Mouse (Mus musculus): ENCODE results near the gene Ddx3x. TPM values are rescaled to one million over a fixed set of nuclear protein-coding genes. Genes with fewer than 3 reads are reported as not detected.
A peak's percentile ranks its signal among the peaks of the same experiment; 100 is the strongest.
"Not testable (repeated sequence)": the region's sequence is repeated elsewhere in the genome, so short reads cannot be mapped to it uniquely, and the experiment has no call there.

Ddx3x gene
- polyA plus RNA-seq (2011; ENCODE audit: insufficient read depth, insufficient read length, low replicate concordance, missing spikeins), result 40.6 and 96.2 TPM in 2 replicates

DNA sequence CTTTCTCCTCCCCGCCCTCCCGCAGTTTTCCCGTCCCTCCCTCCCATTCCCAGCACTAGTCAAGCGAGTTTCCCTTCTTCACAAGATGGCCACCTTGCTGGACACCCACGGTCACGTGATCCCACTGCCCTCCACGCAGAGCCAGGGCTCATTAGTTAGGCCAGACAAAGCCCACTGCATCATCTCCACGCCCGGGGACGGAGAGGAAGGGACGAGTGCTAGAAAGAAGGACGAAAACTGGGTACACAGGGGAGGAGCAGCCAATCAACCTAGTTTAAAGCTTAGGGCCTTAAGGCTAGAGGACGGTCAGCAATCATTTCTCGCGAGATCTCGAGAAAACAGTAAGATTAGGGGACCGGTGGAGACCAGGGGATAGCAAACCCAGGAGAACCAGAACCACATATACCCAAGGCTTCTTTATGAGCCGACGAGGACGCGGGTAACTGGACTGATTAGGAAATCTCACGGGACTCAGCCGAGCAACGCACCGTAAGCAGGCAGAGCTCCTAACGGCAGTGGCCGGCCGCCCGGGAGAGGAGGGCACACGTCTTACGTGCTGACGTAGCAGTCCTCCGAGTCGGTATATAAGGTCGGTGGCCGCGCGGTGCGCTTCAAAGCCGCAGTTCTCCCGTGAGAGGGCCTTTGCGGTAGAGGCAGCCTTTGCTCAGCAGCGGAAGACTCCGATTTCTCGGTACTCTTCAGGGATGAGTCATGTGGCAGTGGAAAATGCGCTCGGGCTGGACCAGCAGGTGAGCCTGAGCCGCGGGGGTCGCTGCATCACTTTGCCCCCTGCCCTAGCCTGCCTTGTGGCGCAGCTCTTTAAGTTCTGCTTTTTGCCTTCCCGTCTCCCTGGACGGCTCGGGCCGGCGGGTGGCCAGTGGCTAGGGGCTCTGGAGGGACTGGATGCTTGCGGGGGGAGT, at the start of gene Ddx3x:
Ddx3x (plus strand) TSS at position 562 of the 920 bp plus-strand sequence.
- Histone ChIP-seq H3K27ac (ENCODE audit: control insufficient read depth, insufficient read depth, low read depth, low read length, poor library complexity) (peak within 1 kb of the TSS; percentile 96), H3K4me1 (ENCODE audit: control insufficient read depth, insufficient read depth, low read length) (no peaks in the 10 kb centered on the region; the same call in 1 of the 2 replicates), H3K4me3 (replicated peaks; ENCODE audit: control insufficient read depth, low read depth, low read length) (peak within 1 kb of the TSS; percentile 95)
- under 1% methylated on average over 56 of the region's 57 CpGs for WGBS
- TF ChIP-seq POLR2A (IDR thresholded peaks at IDR 0.05; ENCODE audit: borderline replicate concordance, control insufficient read depth, low read depth, low read length) (peak; percentile 99), CTCF (IDR thresholded peaks at IDR 0.05; ENCODE audit: control insufficient read depth, insufficient read depth, low read length) (0 out of 2 replicates have a peak, but pooled peaks have one; percentile 5)

DNA sequence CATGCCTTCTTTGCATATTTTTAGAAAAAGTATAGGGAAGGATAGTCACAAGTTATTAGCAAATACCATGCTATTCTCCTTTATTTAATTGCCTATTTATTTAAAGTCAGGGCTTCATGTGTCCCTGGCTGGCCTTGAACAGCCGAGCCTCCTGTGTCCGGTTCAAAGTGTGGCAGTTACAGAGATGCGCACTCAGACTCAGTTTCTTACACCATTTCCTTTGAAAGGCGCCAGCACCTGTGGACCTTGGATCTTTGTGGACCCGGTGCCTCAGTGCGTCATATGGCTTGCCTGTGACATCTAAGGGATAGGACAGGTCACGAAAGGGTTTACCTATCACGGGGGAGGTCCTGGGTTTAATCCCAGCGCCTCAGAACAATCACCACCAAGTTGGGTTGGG, 49.5 kb upstream of the Ddx3x start:
- H3K4me3 ChIP-seq (replicated peaks; ENCODE audit: control insufficient read depth, low read depth, low read length), result no peak overlapping the region
- H3K27ac ChIP-seq (ENCODE audit: control insufficient read depth, insufficient read depth, low read depth, low read length, poor library complexity), result no peak overlapping the region
- 69% methylated on average over 9 of the region's 9 CpGs for WGBS

DNA sequence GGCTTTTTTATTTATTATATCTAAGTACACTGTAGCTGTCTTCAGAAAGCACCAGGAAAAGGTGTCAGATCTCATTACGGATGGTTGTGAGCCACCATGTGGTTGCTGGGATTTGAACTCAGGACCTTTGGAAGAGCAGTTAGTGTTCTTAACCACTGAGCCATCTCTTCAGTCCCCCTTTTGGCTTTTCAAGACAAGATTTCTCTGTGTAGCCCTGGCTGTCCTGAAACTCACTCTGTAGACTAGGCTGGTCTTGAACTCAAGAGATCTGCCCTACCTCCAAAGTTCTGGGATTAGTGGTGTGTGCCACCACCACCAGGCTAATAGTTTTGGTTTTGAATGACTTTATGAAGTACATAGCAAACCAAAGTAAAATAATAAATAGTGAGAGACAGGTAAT, 47.9 kb upstream of the Ddx3x start:
- H3K4me3 ChIP-seq (replicated peaks; ENCODE audit: control insufficient read depth, low read depth, low read length); H3K4me1 ChIP-seq (ENCODE audit: control insufficient read depth, insufficient read depth, low read length); H3K27ac ChIP-seq (ENCODE audit: control insufficient read depth, insufficient read depth, low read depth, low read length, poor library complexity): not testable (repeated sequence)
- WGBS, result 83% methylated on average over 1 of the region's 1 CpGs

More for the DNA sequence above, 49.5 kb upstream of the Ddx3x start:
- TF ChIP-seq CTCF (IDR thresholded peaks at IDR 0.05; ENCODE audit: control insufficient read depth, insufficient read depth, low read length) (no peak), POLR2A (IDR thresholded peaks at IDR 0.05; ENCODE audit: borderline replicate concordance, control insufficient read depth, low read depth, low read length) (no peak)
- no peaks in the 10 kb centered on the region; the same call in 1 of the 2 replicates for H3K4me1 ChIP-seq (ENCODE audit: control insufficient read depth, insufficient read depth, low read length)

DNA sequence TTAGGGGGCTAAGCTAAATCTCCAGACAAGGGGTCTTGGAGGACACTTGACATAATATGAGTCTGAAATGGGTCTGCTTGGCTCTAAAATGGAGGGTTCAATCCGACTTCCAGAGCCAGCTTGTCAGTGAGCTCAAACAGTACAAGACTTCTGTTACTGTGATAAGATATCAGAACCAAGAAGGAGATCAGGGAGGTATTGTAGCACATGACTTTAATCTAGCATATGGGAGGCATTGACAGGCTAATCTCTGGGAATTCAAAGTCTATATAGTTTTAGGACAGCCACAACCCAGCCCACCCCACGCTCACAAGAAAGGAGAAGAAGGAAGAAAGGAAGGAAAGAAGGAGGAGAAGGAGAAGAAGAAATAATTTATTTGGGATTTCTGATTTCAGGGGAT, 47.1 kb upstream of the Ddx3x start:
- H3K4me1 ChIP-seq (ENCODE audit: control insufficient read depth, insufficient read depth, low read length), result no peaks in the 10 kb centered on the region; the same call in 1 of the 2 replicates
- 39% methylated on average over 2 of the region's 2 CpGs for WGBS
- no peak overlapping the region for H3K27ac ChIP-seq (ENCODE audit: control insufficient read depth, insufficient read depth, low read depth, low read length, poor library complexity)
- H3K4me3 ChIP-seq (replicated peaks; ENCODE audit: control insufficient read depth, low read depth, low read length), result no peak overlapping the region
- no peak for TF ChIP-seq POLR2A (IDR thresholded peaks at IDR 0.05; ENCODE audit: borderline replicate concordance, control insufficient read depth, low read depth, low read length)
- no peak for TF ChIP-seq CTCF (IDR thresholded peaks at IDR 0.05; ENCODE audit: control insufficient read depth, insufficient read depth, low read length)

DNA sequence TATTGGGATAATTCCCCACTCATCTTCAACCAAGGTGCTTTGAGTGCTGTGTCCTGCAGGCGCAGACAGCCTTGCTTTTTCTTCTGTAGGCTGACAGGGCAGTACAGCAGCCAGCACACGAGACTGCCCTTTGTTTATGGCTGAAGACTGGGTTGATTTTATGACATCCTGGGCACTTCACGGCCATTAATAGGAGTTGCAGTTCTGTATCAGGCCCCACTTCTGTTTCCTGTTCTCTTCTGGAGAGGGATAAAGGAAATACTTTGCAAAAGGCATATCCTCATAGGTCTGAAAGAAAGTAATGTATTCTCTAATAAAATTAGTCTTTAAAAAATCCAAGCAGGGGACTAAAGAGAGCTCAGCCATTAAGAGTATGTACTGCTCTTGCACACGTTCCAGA, 46.1 kb upstream of the Ddx3x start:
- H3K27ac ChIP-seq (ENCODE audit: control insufficient read depth, insufficient read depth, low read depth, low read length, poor library complexity), result no peak overlapping the region
- no peak for TF ChIP-seq CTCF (IDR thresholded peaks at IDR 0.05; ENCODE audit: control insufficient read depth, insufficient read depth, low read length)
- no peak for TF ChIP-seq POLR2A (IDR thresholded peaks at IDR 0.05; ENCODE audit: borderline replicate concordance, control insufficient read depth, low read depth, low read length)
- no peaks in the 10 kb centered on the region; the same call in 1 of the 2 replicates for H3K4me1 ChIP-seq (ENCODE audit: control insufficient read depth, insufficient read depth, low read length)
- WGBS, result 20% methylated on average over 4 of the region's 4 CpGs
- no peak overlapping the region for H3K4me3 ChIP-seq (replicated peaks; ENCODE audit: control insufficient read depth, low read depth, low read length)

DNA sequence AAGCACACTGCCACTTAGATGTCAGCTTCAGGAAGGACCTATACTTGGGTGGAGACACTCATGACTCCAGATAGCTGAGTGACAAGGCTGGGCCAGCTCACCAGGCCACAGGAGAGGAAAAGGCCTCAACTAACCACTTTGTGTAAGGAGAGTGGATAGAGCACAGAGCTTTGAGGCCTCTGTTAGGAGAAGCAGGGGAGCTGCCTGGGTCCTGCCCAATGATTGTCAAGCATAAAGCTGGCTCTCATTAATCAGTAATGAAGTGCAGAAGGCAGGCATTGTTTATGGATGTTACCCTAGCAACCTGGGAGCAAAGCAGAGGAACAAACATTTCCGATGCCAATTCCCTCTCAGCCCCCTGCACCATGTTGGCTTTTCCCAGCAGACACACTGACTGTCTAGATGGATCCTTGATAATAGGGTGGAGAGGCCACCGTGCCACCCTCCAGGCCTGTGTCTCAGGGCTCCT, 44.6 kb upstream of the Ddx3x start:
- Histone ChIP-seq H3K4me1 (ENCODE audit: control insufficient read depth, insufficient read depth, low read length) (no peaks in the 10 kb centered on the region; the same call in 1 of the 2 replicates), H3K4me3 (replicated peaks; ENCODE audit: control insufficient read depth, low read depth, low read length) (no peak overlapping the region), H3K27ac (ENCODE audit: control insufficient read depth, insufficient read depth, low read depth, low read length, poor library complexity) (no peak overlapping the region)
- 81% methylated on average over 2 of the region's 2 CpGs for WGBS
- TF ChIP-seq POLR2A (IDR thresholded peaks at IDR 0.05; ENCODE audit: borderline replicate concordance, control insufficient read depth, low read depth, low read length) (no peak), CTCF (IDR thresholded peaks at IDR 0.05; ENCODE audit: control insufficient read depth, insufficient read depth, low read length) (no peak)

DNA sequence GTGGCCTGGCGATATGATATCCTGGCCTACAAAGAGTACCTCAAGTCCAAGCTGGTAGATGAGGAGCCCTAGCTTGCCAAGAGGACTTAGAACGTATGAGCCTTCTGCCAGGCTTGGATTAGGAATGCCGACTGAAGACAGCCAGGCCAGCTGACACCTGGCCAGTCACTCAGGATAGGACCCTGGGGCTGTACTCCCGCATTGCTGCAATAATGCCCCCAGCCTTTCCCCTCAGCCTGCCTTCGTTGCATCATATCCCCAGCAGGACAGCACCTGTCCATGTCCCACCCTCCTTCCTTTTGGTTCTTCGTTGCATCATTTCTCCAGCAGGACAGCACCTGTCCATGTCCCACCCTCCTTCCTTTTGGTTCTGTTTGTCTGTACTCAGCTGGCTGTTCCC, 41.3 kb upstream of the Ddx3x start:
- Histone ChIP-seq H3K4me3 (replicated peaks; ENCODE audit: control insufficient read depth, low read depth, low read length) (no peak overlapping the region), H3K4me1 (ENCODE audit: control insufficient read depth, insufficient read depth, low read length) (no peaks in the 10 kb centered on the region; the same call in 1 of the 2 replicates), H3K27ac (ENCODE audit: control insufficient read depth, insufficient read depth, low read depth, low read length, poor library complexity) (no peak overlapping the region)
- TF ChIP-seq CTCF (IDR thresholded peaks at IDR 0.05; ENCODE audit: control insufficient read depth, insufficient read depth, low read length), result no peak
- TF ChIP-seq POLR2A (IDR thresholded peaks at IDR 0.05; ENCODE audit: borderline replicate concordance, control insufficient read depth, low read depth, low read length), result no peak
- 85% methylated on average over 6 of the region's 6 CpGs for WGBS

DNA sequence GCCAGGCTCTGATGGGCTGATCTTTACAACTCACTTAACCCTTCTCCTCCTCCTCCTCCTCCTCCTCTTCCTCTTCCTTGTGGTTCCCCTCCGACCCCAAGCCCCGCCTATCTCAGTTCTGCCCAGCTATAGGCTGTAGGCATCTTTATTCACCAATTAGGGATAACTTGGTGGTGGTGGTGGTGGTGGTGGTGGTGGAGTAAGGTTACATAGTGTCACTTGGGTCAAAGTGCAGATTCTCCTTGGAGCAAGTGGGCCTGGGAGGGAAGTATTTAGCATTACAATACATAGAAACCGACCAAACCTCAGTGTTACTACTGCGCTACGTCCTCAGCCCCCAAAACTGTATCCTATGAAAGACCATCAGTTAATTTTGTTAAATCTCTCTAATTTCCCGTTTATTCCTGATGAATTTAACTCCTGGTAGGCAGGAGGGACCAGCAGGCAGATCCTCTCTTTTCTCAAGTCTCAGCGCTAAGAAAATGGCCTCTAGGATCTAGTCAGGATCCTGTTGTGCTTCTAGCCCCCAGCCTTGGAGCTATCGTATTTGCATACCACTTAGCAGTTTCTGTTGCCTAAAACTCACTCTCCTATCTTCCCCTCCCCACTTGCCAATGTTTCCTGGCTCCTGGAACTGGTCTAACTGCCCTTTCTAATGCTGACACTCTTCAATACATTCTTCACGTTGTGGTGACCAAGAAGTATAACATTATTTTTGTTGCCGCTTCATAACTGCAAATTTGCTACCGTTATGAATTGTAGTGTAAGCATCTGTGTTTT, 39.9 kb upstream of the Ddx3x start:
- H3K27ac ChIP-seq (ENCODE audit: control insufficient read depth, insufficient read depth, low read depth, low read length, poor library complexity), result no peak overlapping the region

More for the DNA sequence above, 39.9 kb upstream of the Ddx3x start:
- Histone ChIP-seq H3K4me3 (replicated peaks; ENCODE audit: control insufficient read depth, low read depth, low read length) (no peak overlapping the region), H3K4me1 (ENCODE audit: control insufficient read depth, insufficient read depth, low read length) (no peaks in the 10 kb centered on the region; the same call in 1 of the 2 replicates)
- no peak for TF ChIP-seq CTCF (IDR thresholded peaks at IDR 0.05; ENCODE audit: control insufficient read depth, insufficient read depth, low read length)
- TF ChIP-seq POLR2A (IDR thresholded peaks at IDR 0.05; ENCODE audit: borderline replicate concordance, control insufficient read depth, low read depth, low read length), result no peak
- 26% methylated on average over 11 of the region's 11 CpGs for WGBS
